Mouse (Mus musculus) induced T-regulatory cell, adult 2 months (primary cell): ENCODE data around the gene Vmn1r131.
"Not testable (repeated sequence)": the region's sequence is repeated elsewhere in the genome, so short reads cannot be mapped to it uniquely, and the experiment has no call there.

ENCODE experiments used
- DNase-seq: peaks from one replicate; pipeline ENCODE4 v3.0.0-alpha.2; 2012; ENCODE audit warnings: low read depth

The Vmn1r131 gene

GRCm38 (mm10) chr7:21545990-21546389 lies at the start of gene Vmn1r131:
Gene Vmn1r131 (minus strand): TSS chr7:21546090.
- not testable (repeated sequence) for DNase-seq

- not testable (repeated sequence) for DNase-seq
Measured at GRCm38 (mm10) chr7:21511480-21511879, 34.4 kb downstream of the Vmn1r131 start, which contains the start of gene Vmn1r130. Gene Vmn1r130 (plus strand): TSS chr7:21511780.
